ENCODE assay signal across 7 mouse cellular contexts in the genomic region with DNA sequence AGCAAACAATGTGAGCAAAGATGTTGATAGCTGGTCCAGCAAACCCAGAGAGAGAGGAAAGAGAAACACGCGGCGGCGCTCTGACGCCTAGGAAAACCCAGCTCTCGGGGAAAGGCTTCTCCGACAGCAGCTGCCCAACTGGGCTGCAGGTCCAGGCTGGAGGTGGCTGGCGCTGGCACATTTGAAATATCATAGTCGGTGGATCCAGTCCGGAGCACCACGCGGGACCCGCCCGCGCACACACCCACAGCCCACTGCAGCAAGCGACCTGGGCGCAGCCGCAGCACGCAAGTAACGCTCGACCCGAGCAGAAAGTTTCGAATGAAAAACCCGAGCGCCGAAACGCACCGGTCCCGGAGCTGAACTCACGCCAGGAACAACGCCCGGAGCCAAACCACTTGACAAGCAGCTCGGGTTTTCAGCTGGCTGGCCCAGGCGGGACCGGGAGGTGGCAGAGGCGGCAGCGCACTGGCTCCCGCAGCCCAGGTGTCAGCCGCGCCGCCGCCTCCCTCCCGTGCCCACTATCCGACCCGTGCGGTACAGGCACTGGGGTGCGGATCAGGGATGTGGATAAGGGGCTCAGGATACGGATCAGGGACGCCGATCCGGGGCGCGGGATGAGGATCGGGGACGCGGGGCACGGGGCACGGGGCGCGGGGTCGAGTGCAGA. TPM values are rescaled to one million over a fixed set of nuclear protein-coding genes. Genes with fewer than 3 reads are reported as not detected.
DNase-seq lines count a peak whose midpoint lies in the region; ATAC-seq and TF ChIP-seq lines count a peak whose summit lies in the region.

No protein-coding gene starts in this region.

- no peaks in the 10 kb centered on the region for H3K27me3 ChIP-seq in intestine, embryonic 15.5 days (replicated peaks)
- no peaks in the 10 kb centered on the region for H3K27me3 ChIP-seq in limb, embryonic 10.5 days (ENCODE audit: low read depth, poor library complexity, severe bottlenecking)
- no peaks in the 10 kb centered on the region for H3K27me3 ChIP-seq in midbrain, embryonic 12.5 days
- H3K27me3 ChIP-seq in small intestine, adult 2 months (ENCODE audit: control insufficient read depth, insufficient read depth, low read length), result peaks cover 13% of the 10 kb centered on the region

- peak; percentile 70 for ATAC-seq in intestine, embryonic 15.5 days
- ATAC-seq in midbrain, embryonic 12.5 days (ENCODE audit: low FRiP score, low read depth), result peak; percentile 74

- H3K9me3 ChIP-seq in intestine, embryonic 15.5 days, result no peaks in the 10 kb centered on the region
- H3K9me3 ChIP-seq in limb, embryonic 10.5 days (replicated peaks), result no peaks in the 10 kb centered on the region
- H3K9me3 ChIP-seq in midbrain, embryonic 12.5 days, result no peaks in the 10 kb centered on the region

- peaks cover 3% of the 10 kb centered on the region; the same call in 1 of the 2 replicates for H3K4me1 ChIP-seq in intestine, embryonic 15.5 days (replicated peaks)
- H3K4me1 ChIP-seq in limb, embryonic 10.5 days, result peaks cover 15% of the 10 kb centered on the region
- H3K4me1 ChIP-seq in midbrain, embryonic 12.5 days, result peaks cover 5% of the 10 kb centered on the region; the same call in 1 of the 2 replicates
- H3K4me1 ChIP-seq in small intestine, adult 2 months (ENCODE audit: control insufficient read depth, insufficient read depth, insufficient read length, low read length), result peaks cover 4% of the 10 kb centered on the region

- 0 out of 2 replicates have a peak, but pooled peaks have one; percentile 8 for TF ChIP-seq CTCF in small intestine, adult 2 months (IDR thresholded peaks at IDR 0.05; ENCODE audit: extremely low read depth, insufficient read length, insufficient replicate concordance, low read depth, low read length)

- TF ChIP-seq POLR2A in small intestine, adult 2 months (IDR thresholded peaks at IDR 0.05; ENCODE audit: low read depth, low read length), result no peak

- no peaks in the 10 kb centered on the region for H3K36me3 ChIP-seq in intestine, embryonic 15.5 days
- H3K36me3 ChIP-seq in limb, embryonic 10.5 days, result no peaks in the 10 kb centered on the region
- no peaks in the 10 kb centered on the region for H3K36me3 ChIP-seq in midbrain, embryonic 12.5 days
- no peaks in the 10 kb centered on the region for H3K36me3 ChIP-seq in small intestine, adult 2 months (ENCODE audit: control insufficient read depth, insufficient read depth, low read length)

- peak overlapping the region; percentile 85 for H3K4me3 ChIP-seq in intestine, embryonic 15.5 days (replicated peaks)
- peak overlapping the region; percentile 92 for H3K4me3 ChIP-seq in limb, embryonic 10.5 days
- H3K4me3 ChIP-seq in midbrain, embryonic 12.5 days, result peak overlapping the region; percentile 92
- peak overlapping the region; percentile 100 for H3K4me3 ChIP-seq in small intestine, adult 2 months (ENCODE audit: low read depth, low read length)

- WGBS in intestine, embryonic 15.5 days, result under 1% methylated on average over 59 of the region's 61 CpGs
- WGBS in limb, embryonic 10.5 days, result under 1% methylated on average over 61 of the region's 61 CpGs
- WGBS in midbrain, embryonic 12.5 days, result under 1% methylated on average over 61 of the region's 61 CpGs
- 1% methylated on average over 61 of the region's 61 CpGs for WGBS in small intestine, adult 2 months

- peak overlapping the region; percentile 68 for H3K9ac ChIP-seq in intestine, embryonic 15.5 days
- H3K9ac ChIP-seq in midbrain, embryonic 12.5 days (replicated peaks), result peak overlapping the region; percentile 87

- peak overlapping the region; percentile 48 for H3K27ac ChIP-seq in intestine, embryonic 15.5 days
- H3K27ac ChIP-seq in limb, embryonic 10.5 days, result peak overlapping the region; percentile 91
- H3K27ac ChIP-seq in midbrain, embryonic 12.5 days (replicated peaks), result peak overlapping the region; percentile 90
- no peak overlapping the region for H3K27ac ChIP-seq in small intestine, adult 2 months (ENCODE audit: insufficient read depth, low read depth, low read length)

- peak; percentile 74 to 90 for DNase-seq in adrenal gland, adult (ENCODE audit: inconsistent age in 2 of 2, low spot score in 1 of 2)
- DNase-seq in embryo, embryonic 10 days (ENCODE audit: low spot score), result peak; percentile 74
- DNase-seq in gastrocnemius, postnatal 25 days, result peak; percentile 64
- DNase-seq in limb, embryonic 10.5 days (ENCODE audit: low spot score), result peak; percentile 79

- peak overlapping the region; percentile 97 for H3K4me2 ChIP-seq in intestine, embryonic 15.5 days (replicated peaks)
- H3K4me2 ChIP-seq in midbrain, embryonic 12.5 days (replicated peaks), result peak overlapping the region; percentile 82

RNA-seq across cellular contexts. Expression of gene Srpk2, which starts 9.5 kb away (rescaled TPM):
- 10 to 100 TPM; 24.0 TPM for total RNA-seq in gastrocnemius, postnatal 25 days (2021)
- polyA plus RNA-seq in intestine, embryonic 15.5 days (2015; fragmentation: Nextera tagmentation; extraction: Ambion mirVana), result 33.1 and 36.2 TPM in 2 replicates
- polyA plus RNA-seq in limb, embryonic 10.5 days (2016; fragmentation: Nextera tagmentation; extraction: Ambion mirVana), result 36.9 and 44.1 TPM in 2 replicates
- polyA plus RNA-seq in midbrain, embryonic 12.5 days (2016; fragmentation: Nextera tagmentation; extraction: Ambion mirVana), result 77.3 and 78.2 TPM in 2 replicates
- 0.61 and 0.91 TPM in 2 replicates for polyA plus RNA-seq in small intestine, adult 2 months (2012; rRNA removed)

Comparison
In these comparisons a context has a peak if more than half of its experiments do, and no peak if none do; other contexts are left out.
1. RNA of gene Srpk2, which starts 9.5 kb away (polyA plus RNA-seq): 77.3 to 78.2 TPM in midbrain, embryonic 12.5 days, 36.9 to 44.1 TPM in limb, embryonic 10.5 days and 33.1 to 36.2 TPM in intestine, embryonic 15.5 days; 0.61 to 0.91 TPM in small intestine, adult 2 months; every median in the first group is over 10 times any median in the second.
2. Peak in every context shown above with its lines, with median percentiles within 50 percentile points of each other: DNase-seq and H3K4me3 ChIP-seq.